Mouse (Mus musculus): Measurements from ENCODE around the gene Ubiad1.

DNA sequence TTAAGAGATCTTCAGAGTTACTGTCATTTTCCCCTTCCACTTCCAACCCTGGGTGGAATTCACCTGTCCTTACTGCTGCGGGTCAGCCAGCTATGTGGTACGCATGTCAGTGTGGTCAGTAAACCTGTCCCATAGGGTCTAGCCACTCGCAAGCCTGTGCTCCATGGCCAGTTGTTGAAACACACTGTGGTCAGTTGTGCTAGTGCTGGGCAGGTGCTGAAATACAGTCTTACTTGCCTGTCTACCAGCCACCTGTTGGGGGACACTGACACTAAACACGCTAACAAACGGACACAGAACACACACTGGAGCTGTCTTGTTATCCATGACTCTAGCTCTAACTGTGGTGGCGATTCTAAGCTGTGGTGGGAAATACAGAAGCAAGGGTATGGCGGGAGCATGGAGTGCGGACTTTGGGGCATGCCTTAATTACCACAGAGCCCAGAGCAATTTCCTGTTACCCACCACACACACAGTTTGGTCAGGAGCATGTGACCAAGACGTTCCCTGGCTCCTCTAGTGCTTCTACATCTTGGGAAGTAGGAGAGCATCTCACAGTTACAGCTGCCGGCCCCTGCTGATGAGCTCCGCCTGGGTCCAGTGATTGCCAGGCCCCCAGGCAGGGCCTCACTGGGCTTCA is 13.6 kb downstream of the Ubiad1 start:
- TF ChIP-seq CTCF (IDR thresholded peaks at IDR 0.05; ENCODE audit: borderline replicate concordance, insufficient read depth, low read length): no peak
- TF ChIP-seq POLR2A (IDR thresholded peaks at IDR 0.05; ENCODE audit: low read depth, low read length): no peak

Data from embryonic fibroblast, embryonic 13.5 days (primary cell).